Mouse (Mus musculus): ENCODE measurements around the gene Chaf1a. TPM values are rescaled to one million over a fixed set of nuclear protein-coding genes. Genes with fewer than 3 reads are reported as not detected.

The Chaf1a gene
- polyA plus RNA-seq, 3 experiments from 2014 or later = 0.63 to 3.6 (median 1.3) TPM

DNA sequence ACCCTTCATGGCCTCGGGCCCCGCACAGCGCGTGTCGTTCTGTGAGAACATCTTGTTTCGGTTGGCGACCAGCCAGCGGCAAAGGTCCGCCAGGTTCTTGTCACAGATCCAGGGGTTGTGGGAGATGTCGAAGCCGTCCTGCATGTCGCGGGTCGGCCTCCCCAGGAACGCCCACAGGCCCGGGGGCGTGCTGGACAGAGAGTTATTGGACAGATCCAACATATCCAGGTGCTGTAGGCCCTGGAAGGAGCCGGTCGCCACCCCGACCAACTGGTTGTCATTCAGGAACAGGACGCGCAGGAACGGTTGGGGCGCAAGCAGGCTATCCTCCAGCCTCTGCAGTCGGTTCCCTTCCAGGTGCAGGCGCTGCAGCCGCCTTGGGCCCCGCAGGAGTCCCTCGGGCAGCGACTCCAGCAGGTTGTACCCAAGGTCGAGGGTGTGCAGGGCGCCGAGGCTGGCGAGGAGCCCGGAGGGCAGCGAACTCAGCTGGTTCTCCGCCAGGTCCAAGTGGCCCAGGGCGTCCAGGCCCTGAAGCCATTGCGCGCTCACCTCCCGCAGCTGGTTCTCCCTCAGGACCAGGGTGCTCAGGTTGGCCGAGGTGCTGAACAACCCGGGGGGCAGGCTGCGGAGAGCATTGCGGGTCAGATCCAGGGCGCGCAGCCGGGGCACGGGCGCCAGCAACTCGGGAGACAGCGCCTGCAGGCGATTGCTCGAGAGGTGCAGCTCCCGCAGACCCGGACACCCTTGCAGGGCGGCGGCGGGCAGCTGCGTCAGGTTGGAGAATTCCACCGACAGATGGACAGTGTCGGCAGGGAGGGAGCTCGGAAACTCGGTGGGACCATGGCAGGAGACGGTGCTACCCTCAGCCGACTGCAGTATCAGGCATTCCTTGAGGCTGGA, 80.0 kb downstream of the Chaf1a start:
- ATAC-seq = no peak

DNA sequence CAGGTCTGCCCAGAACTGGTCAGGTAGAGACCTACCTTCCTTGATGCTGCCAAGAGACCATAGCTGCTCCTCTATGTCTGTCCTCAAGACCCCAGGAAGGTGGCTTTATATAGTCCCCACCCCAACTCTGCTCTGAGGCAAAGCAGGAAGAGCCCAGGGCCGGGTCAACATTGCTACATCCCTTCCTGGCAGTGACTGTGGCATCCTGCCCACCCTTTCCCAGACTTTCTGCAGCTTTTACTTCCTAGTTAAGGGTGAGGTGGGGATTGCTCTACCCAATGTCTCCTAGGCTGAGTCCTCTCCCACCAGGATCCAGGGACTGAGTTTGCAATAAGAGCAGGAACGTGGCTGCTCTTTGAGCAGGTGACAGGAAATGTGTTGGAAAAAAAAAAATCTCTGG, 81.6 kb downstream of the Chaf1a start, which contains the start of gene Lrg1:
Gene Lrg1 (minus strand): TSS at position 176 of the 400 bp plus-strand sequence.
- ATAC-seq = no peak

Other genes with a start within 250 kb of the Chaf1a start
- 10 to 100 TPM; 13.0 to 18.7 (median 15.8) TPM for gene Zfp119a, start 161.5 kb upstream of the Chaf1a start, polyA plus RNA-seq (2017; shearing (Covaris generic))
- 10 to 100 TPM; 26.9 to 35.6 (median 29.1) TPM for gene Zfp959, start 148.3 kb upstream of the Chaf1a start, polyA plus RNA-seq (2017; shearing (Covaris generic))
- 10 to 100 TPM in 2 of 3 experiments, 1 to 10 TPM in 1; 8.1 to 20.3 (median 17.7) TPM for gene Zfp119b, start 90.9 kb upstream of the Chaf1a start, polyA plus RNA-seq (2017; shearing (Covaris generic))
- gene Ebi3, start 87.8 kb upstream of the Chaf1a start, polyA plus RNA-seq (2017; shearing (Covaris generic)) = 10 to 100 TPM; 50.3 to 70.8 (median 50.4) TPM
- 10 to 100 TPM; 25.6 to 36.5 (median 33.0) TPM for gene Yju2, start 81.3 kb upstream of the Chaf1a start, polyA plus RNA-seq (2017; shearing (Covaris generic))
- under 1 TPM in 1 of 3 experiments, not detected in 2; 0.40 TPM for gene Shd, start 70.0 kb upstream of the Chaf1a start, polyA plus RNA-seq (2017; shearing (Covaris generic))
- gene Fsd1, start 53.9 kb upstream of the Chaf1a start, polyA plus RNA-seq (2017; shearing (Covaris generic)) = under 1 TPM in 1 of 3 experiments, not detected in 2; 0.98 TPM
- gene Stap2, start 34.9 kb upstream of the Chaf1a start, polyA plus RNA-seq (2017; shearing (Covaris generic)) = under 1 TPM in 1 of 3 experiments, not detected in 2; 0.30 TPM
- 10 to 100 TPM in 2 of 3 experiments, 1 to 10 TPM in 1; 8.3 to 24.2 (median 17.4) TPM for gene Mpnd, start 34.7 kb upstream of the Chaf1a start, polyA plus RNA-seq (2017; shearing (Covaris generic))
- 10 to 100 TPM; 86.9 to 93.6 (median 91.6) TPM for gene Sh3gl1, start 3.8 kb upstream of the Chaf1a start, polyA plus RNA-seq (2017; shearing (Covaris generic))
- 10 to 100 TPM; 28.7 to 41.6 (median 34.2) TPM for gene Ubxn6, start 34.6 kb downstream of the Chaf1a start, polyA plus RNA-seq (2017; shearing (Covaris generic))
- gene Hdgfl2, start 39.2 kb downstream of the Chaf1a start, polyA plus RNA-seq (2017; shearing (Covaris generic)) = 10 to 100 TPM; 32.5 to 58.6 (median 40.3) TPM
- under 1 TPM in 1 of 3 experiments, not detected in 2; 0.09 TPM for gene Plin4, start 69.4 kb downstream of the Chaf1a start, polyA plus RNA-seq (2017; shearing (Covaris generic))
- gene Plin5, start 77.2 kb downstream of the Chaf1a start, polyA plus RNA-seq (2017; shearing (Covaris generic)) = under 1 TPM in 1 of 3 experiments, not detected in 2; 0.16 TPM
- gene Lrg1, start 81.6 kb downstream of the Chaf1a start, polyA plus RNA-seq (2017; shearing (Covaris generic)) = not detected
- under 1 TPM in 1 of 3 experiments, not detected in 2; 0.13 TPM for gene Sema6b, start 99.9 kb downstream of the Chaf1a start, polyA plus RNA-seq (2017; shearing (Covaris generic))
- 10 to 100 TPM; 29.8 to 39.7 (median 37.9) TPM for gene Tnfaip8l1, start 122.0 kb downstream of the Chaf1a start, polyA plus RNA-seq (2017; shearing (Covaris generic))
- 10 to 100 TPM; 53.3 to 65.6 (median 59.5) TPM for gene Mydgf, start 143.5 kb downstream of the Chaf1a start, polyA plus RNA-seq (2017; shearing (Covaris generic))
- 10 to 100 TPM; 13.6 to 17.5 (median 14.5) TPM for gene Dpp9, start 178.5 kb downstream of the Chaf1a start, polyA plus RNA-seq (2017; shearing (Covaris generic))
- 1 to 10 TPM; 4.9 to 6.2 (median 6.1) TPM for gene Fem1a, start 216.4 kb downstream of the Chaf1a start, polyA plus RNA-seq (2017; shearing (Covaris generic))
- gene Ticam1, start 236.3 kb downstream of the Chaf1a start, polyA plus RNA-seq (2017; shearing (Covaris generic)) = 10 to 100 TPM in 1 of 3 experiments, 1 to 10 TPM in 2; 8.1 to 11.5 (median 8.7) TPM

Measured in inflammation-experienced regulatory T-cells, adult 6 months (primary cell).